Mouse (Mus musculus) skeletal muscle tissue, adult 2 months (tissue): ENCODE measurements at regions not wholly inside any gene's neighbourhood (a gene's known extent, or its start where the extent isn't known, plus 50 kb on each side); places are given as distances from the start of the nearest gene placed in this dataset.

ENCODE experiments used
- DNase-seq: peaks from one replicate; pipeline ENCODE4 v3.0.0-alpha.2; 2012; ENCODE audit warnings: low read depth, low spot score

GRCm38 (mm10) chr1:190067181-190067580 is 103.3 kb downstream of the Prox1 start:
- no peak for DNase-seq

GRCm38 (mm10) chr1:190066426-190066825 is 104.1 kb downstream of the Prox1 start:
- DNase-seq = no peak

- no peak for DNase-seq
Observed at GRCm38 (mm10) chr1:190061560-190062295, 108.8 kb downstream of the Prox1 start.

GRCm38 (mm10) chr1:190059025-190059424 is 111.5 kb downstream of the Prox1 start:
- no peak for DNase-seq

DNA sequence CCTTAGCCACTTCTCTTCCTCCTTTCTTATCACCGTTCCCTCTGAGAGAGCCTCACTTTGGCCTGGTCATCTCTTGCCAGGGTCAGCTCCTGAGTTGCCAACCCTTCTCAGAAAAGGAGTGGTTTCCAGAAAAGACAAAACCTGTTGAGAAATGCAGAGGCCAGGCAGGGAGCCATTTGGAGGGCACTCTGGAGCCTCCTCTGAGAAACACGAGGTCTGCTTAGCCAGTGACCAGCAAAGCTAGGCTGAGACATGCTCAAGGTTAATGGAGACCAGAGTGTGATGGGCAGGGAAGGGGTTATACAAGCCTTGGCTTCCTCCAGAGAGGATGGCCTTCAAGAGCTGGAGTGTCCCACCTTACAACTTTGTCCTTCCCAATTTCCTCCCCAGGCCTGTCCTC is 113.6 kb downstream of the Prox1 start:
- DNase-seq = no peak

DNA sequence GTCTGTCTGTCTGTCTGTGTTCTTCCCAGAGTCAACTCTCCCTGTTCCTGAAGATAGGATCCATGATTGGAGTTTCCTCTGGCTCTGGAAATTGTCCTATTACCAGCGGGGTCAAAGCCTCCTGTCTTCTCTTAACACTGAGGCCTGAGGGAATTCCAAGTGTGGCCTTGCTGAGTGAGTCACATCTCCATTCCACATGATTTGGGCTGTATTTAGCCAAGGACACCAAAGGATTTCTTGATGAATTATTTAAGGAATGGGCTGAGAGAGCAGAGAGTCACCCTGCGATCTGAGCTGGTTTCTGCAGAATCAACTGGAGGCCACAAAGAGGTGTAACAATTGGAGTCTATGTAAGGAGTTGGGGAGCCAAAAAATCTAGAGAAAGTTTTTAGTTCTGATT is 118.6 kb downstream of the Prox1 start:
- no peak for DNase-seq

- no peak for DNase-seq
Observed at GRCm38 (mm10) chr1:190048521-190049170, 121.9 kb downstream of the Prox1 start.

- DNase-seq = no peak
Observed at GRCm38 (mm10) chr1:190047201-190047600, 123.3 kb downstream of the Prox1 start.

GRCm38 (mm10) chr1:190045797-190046196 is 123.6 kb upstream of the Smyd2 start:
- DNase-seq = no peak

DNA sequence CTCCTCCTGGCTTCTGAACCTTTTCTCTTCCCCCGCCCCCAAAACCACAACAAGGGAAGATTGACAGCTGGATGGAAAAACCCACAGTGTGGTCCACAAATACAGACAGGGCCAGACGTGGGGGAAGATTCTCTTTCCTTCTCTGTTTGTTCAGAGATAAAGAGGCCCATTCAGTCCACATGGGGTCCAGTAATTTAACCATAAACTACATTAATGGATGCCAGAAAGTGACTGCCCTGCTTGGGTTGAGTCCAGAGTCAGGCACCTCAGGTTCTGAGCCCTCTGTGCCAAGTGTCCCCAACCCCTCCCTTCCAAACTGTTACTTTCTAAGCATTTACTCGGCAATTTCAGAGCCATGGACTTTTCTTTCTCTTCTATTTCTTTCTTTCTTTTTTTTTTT is 121.9 kb upstream of the Smyd2 start:
- DNase-seq = no peak

GRCm38 (mm10) chr1:190043156-190043555 is 121.0 kb upstream of the Smyd2 start:
- DNase-seq = no peak

DNA sequence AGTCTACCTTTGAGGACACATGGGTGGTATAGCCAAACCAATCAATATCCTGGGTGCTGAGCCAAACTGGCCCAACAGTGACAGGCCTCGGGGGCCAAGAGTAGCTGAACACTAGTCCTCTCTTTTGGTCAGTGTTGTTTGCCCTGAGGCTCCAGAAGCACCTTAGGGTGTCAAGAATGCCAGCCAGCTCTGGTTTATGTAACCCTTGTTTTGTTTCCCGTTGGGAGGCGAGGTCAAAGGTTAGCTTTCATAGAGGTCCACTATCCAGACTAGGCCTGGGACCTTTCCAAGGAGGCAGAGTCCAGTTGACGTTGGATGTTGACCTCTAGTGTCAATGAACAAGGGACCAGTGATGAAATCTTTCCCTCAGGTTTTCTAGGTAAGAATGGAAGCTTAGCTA is 120.0 kb upstream of the Smyd2 start:
- no peak for DNase-seq

GRCm38 (mm10) chr1:190041096-190041706 is 119.0 kb upstream of the Smyd2 start:
- DNase-seq = no peak

- DNase-seq = no peak
Observed at GRCm38 (mm10) chr1:190038046-190038445, 115.9 kb upstream of the Smyd2 start.

GRCm38 (mm10) chr1:190036726-190037125 is 114.6 kb upstream of the Smyd2 start:
- DNase-seq = no peak

GRCm38 (mm10) chr1:190035935-190036334 is 113.8 kb upstream of the Smyd2 start:
- DNase-seq = no peak

DNA sequence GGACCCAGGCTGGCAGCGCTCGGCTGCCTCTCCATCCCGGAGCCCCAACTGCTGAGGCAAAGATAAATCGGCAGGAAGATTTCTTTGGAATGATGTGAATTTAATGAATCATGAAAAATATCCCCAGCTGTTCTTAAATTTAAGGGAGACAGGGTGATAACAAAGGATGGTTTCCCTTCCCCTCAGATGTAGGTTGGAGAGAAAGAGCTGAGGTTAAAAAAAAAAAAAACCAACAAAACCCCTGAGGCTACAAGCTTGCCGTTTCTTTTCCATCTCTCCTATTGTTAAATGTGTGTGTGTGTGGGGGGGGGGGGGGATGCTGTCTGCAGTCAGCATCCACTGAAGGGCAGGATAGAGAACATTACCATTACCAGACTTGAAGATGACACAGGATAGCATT is 111.9 kb upstream of the Smyd2 start:
- no peak for DNase-seq

DNA sequence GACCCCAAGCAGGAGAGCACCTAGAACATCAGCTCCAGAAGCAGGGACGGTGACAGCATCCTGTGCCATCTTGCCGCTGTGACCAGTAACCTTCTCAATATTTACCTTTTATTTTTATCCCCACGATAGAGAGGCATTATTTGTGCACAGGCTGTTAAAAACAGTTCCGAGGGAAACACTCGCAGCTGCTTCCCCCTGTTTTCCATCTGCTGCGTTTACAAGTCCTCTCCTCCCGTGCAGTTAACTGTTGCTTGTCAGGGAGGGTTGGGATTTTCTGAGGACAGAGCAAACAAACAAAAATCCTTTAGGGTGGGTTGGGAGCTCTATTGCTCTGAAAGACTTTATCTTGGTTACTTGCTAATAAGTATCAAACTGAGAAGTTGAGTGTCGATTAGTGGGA is 105.4 kb upstream of the Smyd2 start:
- DNase-seq = no peak

DNA sequence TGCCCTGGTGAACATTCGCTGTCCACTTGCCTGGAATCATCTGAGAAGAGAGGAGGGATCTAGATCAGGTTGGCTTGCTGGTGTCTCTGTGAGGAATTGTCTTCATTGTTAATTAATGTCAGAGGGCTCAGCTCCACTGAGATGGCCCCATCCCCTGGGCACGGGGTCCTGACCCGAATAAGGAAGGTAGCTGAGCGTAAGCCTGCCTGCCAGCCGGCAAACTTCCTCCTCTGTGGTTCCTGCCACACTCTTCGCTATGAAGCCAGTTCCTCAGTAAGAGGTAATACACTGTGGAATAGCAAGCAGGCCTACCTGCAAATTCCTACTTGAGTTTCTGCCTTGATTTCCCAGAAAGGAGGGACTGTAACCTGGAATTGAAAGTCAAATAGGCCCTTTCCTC is 87.3 kb upstream of the Smyd2 start:
- DNase-seq = no peak

DNA sequence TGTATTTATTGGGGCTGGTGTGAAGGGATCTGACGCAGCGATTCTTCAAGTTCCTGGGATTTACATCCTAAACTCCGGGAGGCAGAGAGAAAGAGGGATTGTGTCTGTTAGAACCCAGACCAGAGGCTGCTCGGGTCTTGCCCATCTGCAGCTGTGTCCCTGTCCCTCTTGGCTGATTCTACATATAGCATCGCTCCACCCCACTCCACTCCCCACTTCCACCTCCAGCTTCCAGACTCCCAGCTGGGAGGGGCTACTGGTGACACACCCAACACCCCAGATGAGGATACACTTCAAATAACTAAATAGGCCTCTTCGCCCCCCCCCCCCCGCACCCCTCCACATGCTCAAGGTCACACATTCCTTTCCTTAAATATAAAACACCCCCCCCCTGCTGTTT is 85.1 kb upstream of the Smyd2 start:
- DNase-seq = no peak

GRCm38 (mm10) chr1:190001084-190001483 is 78.9 kb upstream of the Smyd2 start:
- no peak for DNase-seq

DNA sequence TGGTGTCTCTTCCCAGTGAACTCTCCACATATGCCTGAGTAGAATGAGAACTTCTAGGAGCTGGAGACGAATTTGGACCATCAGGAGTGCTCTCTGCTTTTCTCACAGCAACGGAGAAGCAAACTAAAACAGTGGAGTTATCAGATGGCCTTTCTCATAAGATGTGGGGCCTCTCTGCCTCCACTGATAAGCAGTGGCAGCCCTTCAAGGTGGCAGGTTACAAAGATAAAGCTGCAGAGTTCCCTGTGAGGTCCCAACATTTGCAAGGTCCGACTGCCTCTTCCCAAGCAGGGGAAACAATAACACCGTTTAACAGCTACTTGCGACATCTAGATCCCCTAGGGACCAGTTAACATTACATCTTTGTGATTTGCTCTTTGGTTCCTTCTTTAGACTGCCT is 71.5 kb upstream of the Smyd2 start:
- DNase-seq = no peak

DNA sequence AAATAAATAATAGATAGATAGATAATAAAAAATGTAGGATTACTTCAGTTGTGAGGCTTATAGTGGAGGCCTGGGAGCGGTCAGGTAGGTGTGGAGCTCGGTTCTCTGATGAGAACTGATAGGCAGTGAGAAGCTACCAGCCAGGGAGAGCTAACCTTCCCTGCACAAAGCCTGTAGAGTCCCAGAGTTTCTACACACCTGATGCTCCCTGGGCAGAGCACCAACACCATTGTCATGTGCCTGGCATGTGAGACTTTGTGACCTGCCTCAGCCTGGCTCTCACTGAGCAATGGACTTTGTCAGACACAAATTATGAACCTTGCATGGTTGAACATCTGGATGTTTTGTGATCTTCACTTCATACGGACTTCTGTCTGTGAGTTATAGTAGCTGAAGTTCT is 71.1 kb upstream of the Smyd2 start:
- no peak for DNase-seq
